Mouse (Mus musculus) kidney, embryonic 15.5 days (tissue): ENCODE results near the gene Kif7. TPM values are rescaled to one million over a fixed set of nuclear protein-coding genes. Genes with fewer than 3 reads are reported as not detected.

Source experiments
- ATAC-seq: fragments of 200-750 bp; cut with Nextera tagmentation; replicated peaks from 2 replicates; pipeline ENCODE4 v1.8.0; 2017; ENCODE audit warnings: moderate TSS enrichment; ENCODE audit not compliant: low FRiP score
- H3K27ac ChIP-seq: fragments of 300-500 bp; sonication (generic); 2 replicates; pipeline ENCODE4 v1.5.1; 2015; ENCODE audit warnings: mild to moderate bottlenecking, inconsistent platforms
- H3K27me3 ChIP-seq: fragments of 300-500 bp; sonication (generic); 2 replicates; pipeline ENCODE4 v1.6.1; 2015; ENCODE audit warnings: inconsistent platforms
- H3K36me3 ChIP-seq: fragments of 300-500 bp; sonication (generic); 2 replicates; pipeline ENCODE4 v1.6.1; 2015; ENCODE audit warnings: inconsistent platforms
- H3K4me1 ChIP-seq: fragments of 300-500 bp; sonication (generic); 2 replicates; pipeline ENCODE4 v1.6.1; 2015; ENCODE audit warnings: inconsistent platforms
- H3K4me2 ChIP-seq: fragments of 300-500 bp; sonication (generic); 2 replicates; pipeline ENCODE4 v1.6.1; 2015; ENCODE audit warnings: moderate library complexity, mild to moderate bottlenecking, inconsistent platforms
- H3K4me3 ChIP-seq: fragments of 300-500 bp; sonication (generic); replicated peaks from 2 replicates; pipeline ENCODE4 v1.5.1; 2015; ENCODE audit warnings: mild to moderate bottlenecking, inconsistent platforms
- H3K9ac ChIP-seq: fragments of 300-500 bp; sonication (generic); 2 replicates; pipeline ENCODE4 v1.6.1; 2015; ENCODE audit warnings: mild to moderate bottlenecking, inconsistent platforms
- H3K9me3 ChIP-seq: fragments of 300-500 bp; sonication (generic); replicated peaks from 2 replicates; pipeline ENCODE4 v1.6.1; 2016; ENCODE audit warnings: inconsistent platforms
- WGBS: fragments of 180-500 bp; shearing (Covaris S2); methylation state at CpG from one replicate; pipeline ENCODE4 v1.1.7; 2015; ENCODE audit warnings: mixed read lengths; 5-methylcytosine and 5-hydroxymethylcytosine counted together
- polyA plus RNA-seq: library from polyadenylated mRNA; unstranded; fragments of >200 nt; fragmentation: Nextera tagmentation; extraction: Ambion mirVana; gene quantifications from 2 replicates; pipeline ENCODE4 v1.2.1, GENCODE M21; 2015

Gene Kif7
- polyA plus RNA-seq, 1 experiment from 2014 or later, result 5.1 TPM

GRCm38 (mm10) chr7:79710831-79711230 lies 4.7 kb downstream of the Kif7 start:
- Histone ChIP-seq H3K36me3 (peaks cover 25% of the 10 kb centered on the region), H3K27ac (no peak overlapping the region), H3K9me3 (no peaks in the 10 kb centered on the region), H3K9ac (no peak overlapping the region), H3K27me3 (peaks cover 28% of the 10 kb centered on the region), H3K4me1 (peaks cover 20% of the 10 kb centered on the region), H3K4me2 (peak overlapping the region; percentile 85), H3K4me3 (peak overlapping the region; percentile 50; the same call in 1 of the 2 replicates)
- ATAC-seq, result no peak
- 47% methylated on average over 17 of the region's 17 CpGs for WGBS

GRCm38 (mm10) chr7:79710130-79710607 lies 5.4 kb downstream of the Kif7 start:
- H3K4me3 ChIP-seq, result peak overlapping the region; percentile 50
- no peaks in the 10 kb centered on the region for H3K9me3 ChIP-seq
- H3K9ac ChIP-seq, result peak overlapping the region; percentile 51
- H3K4me2 ChIP-seq, result peak overlapping the region; percentile 85
- peaks cover 28% of the 10 kb centered on the region for H3K27me3 ChIP-seq
- 1% methylated on average over 55 of the region's 55 CpGs for WGBS
- H3K4me1 ChIP-seq, result peaks cover 20% of the 10 kb centered on the region
- peak; percentile 50; the same call in 1 of the 2 replicates for ATAC-seq
- no peak overlapping the region for H3K27ac ChIP-seq
- H3K36me3 ChIP-seq, result peaks cover 26% of the 10 kb centered on the region

DNA sequence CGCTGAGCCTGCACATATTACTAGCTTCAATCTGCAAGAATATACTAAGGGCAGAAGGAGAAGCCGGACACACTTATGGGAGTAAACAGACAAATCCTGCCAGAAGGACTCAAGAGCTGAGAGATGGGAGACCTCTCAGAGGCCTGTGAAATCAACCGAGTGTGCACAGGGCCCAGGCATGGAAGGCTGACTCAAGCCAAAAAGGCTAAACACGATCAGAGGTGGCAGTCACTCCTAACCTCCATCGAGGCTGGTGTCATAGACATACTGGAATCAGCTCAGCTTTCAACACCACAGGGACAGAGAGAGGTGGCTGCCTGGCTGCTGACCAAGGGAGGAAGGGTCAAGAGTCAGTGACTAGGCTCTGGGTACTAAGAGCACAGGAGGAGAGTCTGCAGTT lies 10.3 kb downstream of the Kif7 start:
- Histone ChIP-seq H3K4me3 (no peak overlapping the region), H3K4me1 (peaks cover 7% of the 10 kb centered on the region), H3K27me3 (peaks cover 13% of the 10 kb centered on the region; the same call in 1 of the 2 replicates), H3K36me3 (peaks cover 71% of the 10 kb centered on the region), H3K9me3 (no peaks in the 10 kb centered on the region), H3K4me2 (no peak overlapping the region), H3K9ac (no peak overlapping the region), H3K27ac (no peak overlapping the region)
- no peak for ATAC-seq
- WGBS, result 87% methylated on average over 5 of the region's 5 CpGs

- Histone ChIP-seq H3K27me3 (no peaks in the 10 kb centered on the region), H3K9me3 (no peaks in the 10 kb centered on the region), H3K36me3 (peaks cover 83% of the 10 kb centered on the region), H3K27ac (no peak overlapping the region), H3K9ac (no peak overlapping the region), H3K4me1 (no peaks in the 10 kb centered on the region), H3K4me2 (no peak overlapping the region), H3K4me3 (no peak overlapping the region)
- ATAC-seq, result no peak
- 82% methylated on average over 16 of the region's 16 CpGs for WGBS
Observed at GRCm38 (mm10) chr7:79702755-79703154, 12.8 kb downstream of the Kif7 start.

DNA sequence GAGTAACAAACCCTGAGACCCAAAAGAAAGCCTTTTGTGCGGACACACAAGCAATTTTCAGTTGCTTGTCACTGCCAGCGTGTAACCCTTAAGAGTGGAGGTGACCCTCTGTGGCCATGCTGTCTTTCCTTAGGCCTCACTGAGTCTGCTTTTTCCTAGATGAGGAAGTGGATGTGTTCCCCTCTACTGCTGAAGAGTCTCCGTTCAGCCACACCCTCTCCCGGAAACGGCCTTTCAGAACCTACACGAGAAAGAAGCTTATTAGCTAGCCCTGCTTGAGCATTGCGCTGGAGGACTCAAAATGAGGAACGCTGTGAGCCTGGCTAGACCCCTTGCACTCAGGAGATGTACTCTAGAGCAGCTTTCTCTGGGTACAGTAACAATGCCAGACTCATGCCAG lies 19.0 kb downstream of the Kif7 start:
- ATAC-seq, result no peak
- Histone ChIP-seq H3K4me3 (no peak overlapping the region), H3K9me3 (no peaks in the 10 kb centered on the region), H3K9ac (no peak overlapping the region), H3K4me1 (no peaks in the 10 kb centered on the region), H3K27ac (no peak overlapping the region), H3K36me3 (peaks cover 96% of the 10 kb centered on the region), H3K27me3 (no peaks in the 10 kb centered on the region), H3K4me2 (no peak overlapping the region)
- 81% methylated on average over 8 of the region's 8 CpGs for WGBS

DNA sequence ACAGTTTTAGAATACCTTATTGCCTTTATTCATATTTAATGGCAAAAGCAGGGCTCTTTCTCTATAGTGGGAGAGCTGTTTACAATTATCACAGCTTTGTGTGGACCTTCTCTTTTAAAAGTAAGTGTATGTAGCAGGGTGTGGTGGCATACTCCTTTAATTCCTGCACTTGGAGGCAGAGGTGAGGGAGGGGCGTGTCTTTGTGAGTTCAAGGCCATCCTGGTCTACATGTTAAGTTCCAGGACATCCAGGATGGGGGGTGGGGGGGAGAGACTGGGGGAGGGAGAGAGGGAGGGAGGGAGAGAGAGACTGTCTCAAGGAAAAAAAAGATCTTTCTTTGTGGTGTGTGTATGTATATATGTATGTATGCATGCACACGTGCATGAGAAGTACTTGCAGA lies 35.3 kb downstream of the Kif7 start:
- no peak for ATAC-seq
- Histone ChIP-seq H3K4me1 (no peaks in the 10 kb centered on the region), H3K9me3 (no peaks in the 10 kb centered on the region), H3K4me3 (no peak overlapping the region), H3K36me3 (peaks cover 93% of the 10 kb centered on the region), H3K9ac (no peak overlapping the region), H3K27me3 (no peaks in the 10 kb centered on the region), H3K4me2 (no peak overlapping the region), H3K27ac (no peak overlapping the region)
- 80% methylated on average over 2 of the region's 2 CpGs for WGBS

DNA sequence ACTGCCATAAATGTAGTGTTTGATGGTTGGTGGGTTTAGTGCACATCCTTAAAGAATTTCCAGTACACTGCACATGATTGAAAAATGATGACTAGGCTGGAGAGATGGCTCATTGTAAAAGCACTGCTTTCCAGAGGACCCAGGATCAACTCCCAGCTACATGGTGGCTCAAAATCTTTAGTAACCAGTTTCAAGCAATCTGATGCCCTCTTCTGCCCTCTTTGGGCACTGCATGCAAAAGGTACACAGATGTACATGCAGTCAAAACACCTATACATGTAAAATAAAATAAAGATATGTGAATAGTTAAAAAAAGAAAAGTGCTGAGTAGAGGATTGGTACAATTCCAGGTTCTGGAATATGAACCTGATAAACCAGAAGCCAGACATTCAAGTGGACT lies 36.3 kb downstream of the Kif7 start:
- H3K9ac ChIP-seq, result no peak overlapping the region
- no peaks in the 10 kb centered on the region for H3K27me3 ChIP-seq
- no peak for ATAC-seq
- peaks cover 91% of the 10 kb centered on the region for H3K36me3 ChIP-seq
- no peak overlapping the region for H3K4me3 ChIP-seq
- no peaks in the 10 kb centered on the region for H3K4me1 ChIP-seq
- H3K9me3 ChIP-seq, result no peaks in the 10 kb centered on the region
- no peak overlapping the region for H3K4me2 ChIP-seq
- H3K27ac ChIP-seq, result no peak overlapping the region

GRCm38 (mm10) chr7:79670900-79671604 lies 44.5 kb downstream of the Kif7 start:
- no peak overlapping the region for H3K4me3 ChIP-seq
- H3K27ac ChIP-seq, result no peak overlapping the region

DNA sequence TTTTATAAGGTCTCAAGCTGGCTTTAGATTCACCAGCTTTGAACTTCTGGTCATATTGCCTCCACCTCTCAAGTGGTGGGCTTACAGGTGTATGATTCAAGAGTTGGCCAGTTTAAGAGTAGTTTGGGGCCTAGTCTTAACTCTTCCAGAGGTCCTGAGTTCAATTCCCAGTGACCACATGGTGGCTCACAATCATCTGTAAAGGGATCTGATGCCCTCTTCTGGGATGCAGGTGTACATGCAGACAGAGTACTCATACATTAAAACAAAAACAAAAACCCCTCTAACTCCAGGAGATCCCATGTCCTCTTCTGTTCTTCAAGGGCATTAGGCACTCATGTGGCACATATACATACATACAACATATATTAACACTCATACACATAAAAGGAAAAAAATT lies 48.8 kb downstream of the Kif7 start:
- Histone ChIP-seq H3K4me3 (no peak overlapping the region), H3K27ac (no peak overlapping the region), H3K4me2 (no peak overlapping the region), H3K4me1 (peaks cover 25% of the 10 kb centered on the region), H3K36me3 (peaks cover 63% of the 10 kb centered on the region), H3K9me3 (no peaks in the 10 kb centered on the region), H3K27me3 (no peaks in the 10 kb centered on the region), H3K9ac (no peak overlapping the region)
- ATAC-seq, result no peak

More at GRCm38 (mm10) chr7:79670900-79671604, 44.5 kb downstream of the Kif7 start:
- ATAC-seq, result no peak
- Histone ChIP-seq H3K27me3 (no peaks in the 10 kb centered on the region), H3K4me2 (no peak overlapping the region), H3K36me3 (peaks cover 88% of the 10 kb centered on the region), H3K9me3 (no peaks in the 10 kb centered on the region), H3K9ac (no peak overlapping the region), H3K4me1 (no peaks in the 10 kb centered on the region)
- 94% methylated on average over 4 of the region's 4 CpGs for WGBS

GRCm38 (mm10) chr7:79661253-79661890 lies 54.1 kb downstream of the Kif7 start:
- WGBS, result 13% methylated on average over 5 of the region's 5 CpGs
- no peak overlapping the region for H3K27ac ChIP-seq

DNA sequence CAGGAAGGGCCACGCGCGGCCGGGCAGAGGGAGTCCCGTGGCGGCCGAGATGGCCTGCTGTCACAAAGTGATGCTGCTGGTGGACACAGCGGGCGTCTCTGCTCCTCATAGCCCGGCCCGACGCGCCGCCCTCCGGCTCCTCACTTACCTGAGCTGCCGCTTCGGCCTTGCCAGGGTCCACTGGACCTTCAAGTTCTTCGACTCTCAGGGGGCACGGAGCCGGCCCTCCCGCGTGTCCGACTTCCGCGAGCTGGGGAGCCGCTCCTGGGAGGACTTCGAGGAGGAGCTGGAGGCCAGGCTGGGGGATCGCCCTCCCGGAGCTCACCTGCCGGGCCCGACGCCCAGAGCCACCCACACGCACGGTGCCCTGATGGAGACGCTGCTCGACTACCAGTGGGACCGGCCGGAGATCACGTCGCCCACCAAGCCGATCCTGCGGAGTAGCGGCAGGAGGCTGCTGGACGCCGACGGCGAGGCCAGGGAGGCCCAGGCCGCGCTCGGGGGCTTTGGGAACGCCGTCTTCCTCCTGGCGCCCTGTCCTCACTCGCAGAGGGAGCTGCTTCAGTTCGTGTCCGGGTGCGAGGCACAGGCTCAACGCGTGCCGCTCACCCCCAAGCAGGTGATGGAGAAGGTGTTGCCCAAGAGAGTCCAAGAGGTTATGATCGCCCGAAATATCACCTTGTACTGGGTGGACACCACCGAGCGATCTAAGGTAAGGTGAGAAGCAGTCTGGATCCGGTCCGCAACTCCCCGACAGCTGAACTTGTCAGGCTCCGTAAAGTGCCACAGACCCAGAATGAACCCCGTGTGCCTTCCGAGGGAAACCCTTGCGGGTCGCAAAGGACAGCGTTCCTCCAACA lies 55.0 kb downstream of the Kif7 start:
- peak; percentile 54; the same call in 1 of the 2 replicates for ATAC-seq
- WGBS, result under 1% methylated on average over 73 of the region's 73 CpGs
- peak overlapping the region; percentile 78 for H3K4me2 ChIP-seq

More at GRCm38 (mm10) chr7:79661253-79661890, 54.1 kb downstream of the Kif7 start:
- Histone ChIP-seq H3K4me1 (peaks cover 36% of the 10 kb centered on the region), H3K9ac (peak overlapping the region; percentile 75), H3K27me3 (no peaks in the 10 kb centered on the region), H3K36me3 (peaks cover 13% of the 10 kb centered on the region; the same call in 1 of the 2 replicates), H3K4me3 (peak overlapping the region; percentile 83), H3K9me3 (no peaks in the 10 kb centered on the region), H3K4me2 (peak overlapping the region; percentile 78)
- no peak for ATAC-seq

More for the DNA sequence above, 55.0 kb downstream of the Kif7 start:
- H3K27ac ChIP-seq, result peak overlapping the region; percentile 49
- H3K27me3 ChIP-seq, result no peaks in the 10 kb centered on the region
- H3K4me3 ChIP-seq, result peak overlapping the region; percentile 83
- no peaks in the 10 kb centered on the region for H3K9me3 ChIP-seq
- peaks cover 5% of the 10 kb centered on the region; the same call in 1 of the 2 replicates for H3K36me3 ChIP-seq
- H3K4me1 ChIP-seq, result peaks cover 36% of the 10 kb centered on the region
- H3K9ac ChIP-seq, result peak overlapping the region; percentile 75
